Mouse (Mus musculus): ENCODE measurements around the gene Celf5.

Celf5 gene

GRCm38 (mm10) chr10:81497401-81498270, 15.1 kb upstream of the Celf5 start:
- DNase-seq = no peak

- no peak for DNase-seq
These were observed 14.5 kb upstream of the Celf5 start for GRCm38 (mm10) chr10:81496969-81497368.

GRCm38 (mm10) chr10:81496264-81496901, 13.9 kb upstream of the Celf5 start, which contains the start of gene Ncln:
Gene Ncln, minus strand, starts transcription at chr10:81496392.
- peak; percentile 96 to 98 for DNase-seq

- DNase-seq = no peak
These were observed 13.2 kb upstream of the Celf5 start for GRCm38 (mm10) chr10:81495616-81496263.

GRCm38 (mm10) chr10:81495151-81495550, 12.6 kb upstream of the Celf5 start:
- DNase-seq = no peak

GRCm38 (mm10) chr10:81494260-81495041, 11.9 kb upstream of the Celf5 start:
- DNase-seq = no peak

GRCm38 (mm10) chr10:81493601-81494220, 11.2 kb upstream of the Celf5 start:
- DNase-seq = peak in 1 of 2 experiments; percentile 49

- no peak for DNase-seq
These were observed 10.2 kb upstream of the Celf5 start for GRCm38 (mm10) chr10:81492606-81493240.

- DNase-seq = no peak
These were observed 8.5 kb upstream of the Celf5 start for GRCm38 (mm10) chr10:81491018-81491417.

GRCm38 (mm10) chr10:81489941-81490340, 7.4 kb upstream of the Celf5 start:
- no peak for DNase-seq

GRCm38 (mm10) chr10:81488081-81488480, 5.6 kb upstream of the Celf5 start:
- DNase-seq = no peak

GRCm38 (mm10) chr10:81486496-81486895, 4.0 kb upstream of the Celf5 start:
- DNase-seq = no peak

GRCm38 (mm10) chr10:81485479-81486018, 3.0 kb upstream of the Celf5 start:
- no peak for DNase-seq

GRCm38 (mm10) chr10:81485060-81485449, 2.5 kb upstream of the Celf5 start:
- no peak for DNase-seq

GRCm38 (mm10) chr10:81484441-81485059, 2.0 kb upstream of the Celf5 start:
- DNase-seq = no peak

- no peak for DNase-seq
These were observed 1.5 kb upstream of the Celf5 start for GRCm38 (mm10) chr10:81483983-81484382.

GRCm38 (mm10) chr10:81481605-81482532, 640 bp downstream of the Celf5 start:
- DNase-seq = no peak

- DNase-seq = no peak
These were observed 8.0 kb downstream of the Celf5 start for GRCm38 (mm10) chr10:81474461-81474860.

GRCm38 (mm10) chr10:81473003-81473451, 9.5 kb downstream of the Celf5 start:
- no peak for DNase-seq

All from spleen, adult 18-20 months (tissue).